13 mouse cellular contexts compared by ENCODE assay signal in genomic region chr12:108309116-108309794, GRCm38 (mm10). TPM values are rescaled to one million over a fixed set of nuclear protein-coding genes. Genes with fewer than 3 reads are reported as not detected.
DNase-seq lines count a peak whose midpoint lies in the region; ATAC-seq and TF ChIP-seq lines count a peak whose summit lies in the region.
"Had no signal": no experiment of that assay in that cellular context is flagged by ENCODE, and none has a peak within 500 bp of the region (broad histone marks: within the 10 kb centered on the region; RNA-seq: fewer than 3 reads in every experiment).

No protein-coding gene starts in this region.

- TF ChIP-seq POLR2A in embryonic fibroblast, embryonic 13.5 days (IDR thresholded peaks at IDR 0.05; ENCODE audit: low read depth, low read length): no peak

- ATAC-seq in forebrain, embryonic 11.5 days (replicated peaks; ENCODE audit: low FRiP score): no peak
- ATAC-seq in lung, postnatal 0 days: peak; percentile 80
- no peak for ATAC-seq in intestine, embryonic 15.5 days

- peak; percentile 50; the same call in 1 of the 2 replicates for TF ChIP-seq EP300 in lung, postnatal 0 days (IDR thresholded peaks at IDR 0.05)

- no peak for DNase-seq in forebrain, embryonic 10.5 days (ENCODE audit: extremely low spot score, low spot score)
- no peak for DNase-seq in forebrain, embryonic 11.5 days (ENCODE audit: low spot score)
- DNase-seq in 3T3-L1 (ENCODE audit: low read depth, low spot score): peak; percentile 95
- peak; percentile 91 for DNase-seq in lung, postnatal 0 days (ENCODE audit: low spot score)
- no peak for DNase-seq in embryo, embryonic 11 days
- DNase-seq in kidney, postnatal 4 days: no peak
- DNase-seq: cerebellum, adult 11-12 months had no signal

- 71% methylated on average over 8 of the region's 8 CpGs for WGBS in forebrain, embryonic 10.5 days
- WGBS in forebrain, embryonic 11.5 days: 77% methylated on average over 7 of the region's 8 CpGs
- WGBS in lung, postnatal 0 days: 39% methylated on average over 7 of the region's 8 CpGs
- 55% methylated on average over 6 of the region's 8 CpGs for WGBS in intestine, embryonic 15.5 days

- H3K27me3 ChIP-seq in forebrain, embryonic 10.5 days (ENCODE audit: poor library complexity, severe bottlenecking): peaks cover 47% of the 10 kb centered on the region
- peaks cover 3% of the 10 kb centered on the region; the same call in 1 of the 2 replicates for H3K27me3 ChIP-seq in forebrain, embryonic 11.5 days (ENCODE audit: control insufficient read depth, insufficient read depth, low read length)
- peaks cover 5% of the 10 kb centered on the region; the same call in 1 of the 2 replicates for H3K27me3 ChIP-seq in lung, postnatal 0 days (replicated peaks; ENCODE audit: insufficient read depth, low read length)
- peaks cover 11% of the 10 kb centered on the region; the same call in 1 of the 2 replicates for H3K27me3 ChIP-seq in intestine, embryonic 15.5 days (replicated peaks)
- H3K27me3 ChIP-seq: stomach, embryonic 15.5 days had no signal

- no peak overlapping the region for H3K4me3 ChIP-seq in forebrain, embryonic 10.5 days
- H3K4me3 ChIP-seq in forebrain, embryonic 11.5 days (ENCODE audit: low read depth, low read length): no peak overlapping the region
- no peak overlapping the region for H3K4me3 ChIP-seq in embryonic fibroblast, embryonic 13.5 days (ENCODE audit: insufficient read depth, low read length)
- H3K4me3 ChIP-seq in lung, postnatal 0 days (ENCODE audit: low read depth, low read length): no peak overlapping the region
- no peak overlapping the region for H3K4me3 ChIP-seq in intestine, embryonic 15.5 days (replicated peaks)
- H3K4me3 ChIP-seq: embryonic facial prominence, embryonic 15.5 days; stomach, embryonic 15.5 days had no signal

- no peaks in the 10 kb centered on the region for H3K9me3 ChIP-seq in forebrain, embryonic 10.5 days
- no peaks in the 10 kb centered on the region for H3K9me3 ChIP-seq in forebrain, embryonic 11.5 days (ENCODE audit: control insufficient read depth, low read length)
- H3K9me3 ChIP-seq in lung, postnatal 0 days (ENCODE audit: low read length): no peaks in the 10 kb centered on the region
- H3K9me3 ChIP-seq in intestine, embryonic 15.5 days: no peaks in the 10 kb centered on the region
- H3K9me3 ChIP-seq: embryonic facial prominence, embryonic 15.5 days; stomach, embryonic 15.5 days had no signal

- H3K4me1 ChIP-seq in forebrain, embryonic 10.5 days: peaks cover 78% of the 10 kb centered on the region
- H3K4me1 ChIP-seq in forebrain, embryonic 11.5 days (replicated peaks; ENCODE audit: control insufficient read depth, insufficient read depth, low read length): peaks cover 6% of the 10 kb centered on the region
- peaks cover 13% of the 10 kb centered on the region for H3K4me1 ChIP-seq in embryonic fibroblast, embryonic 13.5 days (ENCODE audit: control insufficient read depth, insufficient read depth, low read length)
- H3K4me1 ChIP-seq in lung, postnatal 0 days (ENCODE audit: insufficient read depth, low read depth, low read length): peaks cover 4% of the 10 kb centered on the region; the same call in 1 of the 2 replicates
- peaks cover 6% of the 10 kb centered on the region for H3K4me1 ChIP-seq in intestine, embryonic 15.5 days (replicated peaks)

- no peak overlapping the region for H3K4me2 ChIP-seq in forebrain, embryonic 11.5 days (ENCODE audit: low read depth, low read length, severe bottlenecking)
- no peak overlapping the region for H3K4me2 ChIP-seq in lung, postnatal 0 days (replicated peaks; ENCODE audit: low read depth, low read length)
- H3K4me2 ChIP-seq in intestine, embryonic 15.5 days (replicated peaks): no peak overlapping the region
- H3K4me2 ChIP-seq: embryonic facial prominence, embryonic 15.5 days; midbrain, embryonic 11.5 days; stomach, embryonic 15.5 days had no signal

- H3K36me3 ChIP-seq in forebrain, embryonic 10.5 days (replicated peaks): peaks cover 15% of the 10 kb centered on the region
- H3K36me3 ChIP-seq in forebrain, embryonic 11.5 days (ENCODE audit: control insufficient read depth, insufficient read depth, low read length): no peaks in the 10 kb centered on the region
- H3K36me3 ChIP-seq in lung, postnatal 0 days (ENCODE audit: insufficient read depth, low read length): no peaks in the 10 kb centered on the region
- no peaks in the 10 kb centered on the region for H3K36me3 ChIP-seq in intestine, embryonic 15.5 days
- H3K36me3 ChIP-seq: embryonic facial prominence, embryonic 15.5 days; stomach, embryonic 15.5 days had no signal

- no peak overlapping the region for H3K9ac ChIP-seq in forebrain, embryonic 11.5 days (ENCODE audit: low read length)
- no peak overlapping the region for H3K9ac ChIP-seq in lung, postnatal 0 days (replicated peaks; ENCODE audit: low read depth)
- no peak overlapping the region for H3K9ac ChIP-seq in intestine, embryonic 15.5 days
- H3K9ac ChIP-seq: embryonic facial prominence, embryonic 15.5 days; stomach, embryonic 15.5 days had no signal

- peak overlapping the region; percentile 40; the same call in 1 of the 2 replicates for H3K27ac ChIP-seq in forebrain, embryonic 10.5 days
- no peak overlapping the region for H3K27ac ChIP-seq in forebrain, embryonic 11.5 days (ENCODE audit: low read depth, low read length)
- peak overlapping the region; percentile 54 for H3K27ac ChIP-seq in embryonic fibroblast, embryonic 13.5 days (ENCODE audit: insufficient read depth, low read length)
- peak overlapping the region; percentile 69 for H3K27ac ChIP-seq in lung, postnatal 0 days (ENCODE audit: low read length)
- no peak overlapping the region for H3K27ac ChIP-seq in intestine, embryonic 15.5 days
- H3K27ac ChIP-seq: embryonic facial prominence, embryonic 15.5 days; kidney, postnatal 0 days; stomach, embryonic 15.5 days had no signal

- TF ChIP-seq CTCF in embryonic fibroblast, embryonic 13.5 days (IDR thresholded peaks at IDR 0.05; ENCODE audit: borderline replicate concordance, insufficient read depth, low read length): no peak
- no peak for TF ChIP-seq CTCF in lung, postnatal 0 days (IDR thresholded peaks at IDR 0.05)

RNA-seq across cellular contexts. Expression of gene Hhipl1, which starts 3.2 kb away (rescaled TPM):
- polyA plus RNA-seq in forebrain, embryonic 10.5 days (2016; fragmentation: Nextera tagmentation; extraction: Ambion mirVana): 2.8 and 3.4 TPM in 2 replicates
- polyA plus RNA-seq in forebrain, embryonic 11.5 days (2014; fragmentation: Nextera tagmentation; extraction: Ambion mirVana): 2.5 and 3.0 TPM in 2 replicates
- polyA plus RNA-seq in embryonic fibroblast, embryonic 13.5 days (2011; ENCODE audit: insufficient read length, low read depth, missing spikeins): 4.8 and 5.0 TPM in 2 replicates
- 0.35 and 0.57 TPM in 2 replicates for polyA plus RNA-seq in lung, postnatal 0 days (2015; fragmentation: Nextera tagmentation; extraction: Ambion mirVana)
- 0.55 and 0.69 TPM in 2 replicates for polyA plus RNA-seq in intestine, embryonic 15.5 days (2015; fragmentation: Nextera tagmentation; extraction: Ambion mirVana)

RNA-seq across cellular contexts. Expression of gene Cyp46a1, which starts 24.9 kb away (rescaled TPM):
- polyA plus RNA-seq in forebrain, embryonic 10.5 days (2016; fragmentation: Nextera tagmentation; extraction: Ambion mirVana): 19.4 and 20.1 TPM in 2 replicates
- 16.3 and 18.4 TPM in 2 replicates for polyA plus RNA-seq in forebrain, embryonic 11.5 days (2014; fragmentation: Nextera tagmentation; extraction: Ambion mirVana)
- 1.8 and 3.4 TPM in 2 replicates for polyA plus RNA-seq in embryonic fibroblast, embryonic 13.5 days (2011; ENCODE audit: insufficient read length, low read depth, missing spikeins)
- 1.0 and 1.3 TPM in 2 replicates for polyA plus RNA-seq in lung, postnatal 0 days (2015; fragmentation: Nextera tagmentation; extraction: Ambion mirVana)
- polyA plus RNA-seq in intestine, embryonic 15.5 days (2015; fragmentation: Nextera tagmentation; extraction: Ambion mirVana): 5.3 and 5.4 TPM in 2 replicates

RNA-seq across cellular contexts. Expression of gene Ccdc85c, which starts 34.0 kb away (rescaled TPM):
- 13.5 and 14.6 TPM in 2 replicates for polyA plus RNA-seq in forebrain, embryonic 10.5 days (2016; fragmentation: Nextera tagmentation; extraction: Ambion mirVana)
- 18.0 and 18.8 TPM in 2 replicates for polyA plus RNA-seq in forebrain, embryonic 11.5 days (2014; fragmentation: Nextera tagmentation; extraction: Ambion mirVana)
- polyA plus RNA-seq in embryonic fibroblast, embryonic 13.5 days (2011; ENCODE audit: insufficient read length, low read depth, missing spikeins): 1.6 and 2.7 TPM in 2 replicates
- 4.1 and 4.5 TPM in 2 replicates for polyA plus RNA-seq in lung, postnatal 0 days (2015; fragmentation: Nextera tagmentation; extraction: Ambion mirVana)
- polyA plus RNA-seq in intestine, embryonic 15.5 days (2015; fragmentation: Nextera tagmentation; extraction: Ambion mirVana): 8.7 and 9.3 TPM in 2 replicates

Comparison
In these comparisons a context has a peak if more than half of its experiments do, and no peak if none do; other contexts are left out.
1. H3K27ac ChIP-seq: peak in forebrain, embryonic 10.5 days (single experiment), embryonic fibroblast, embryonic 13.5 days (single experiment) and lung, postnatal 0 days (single experiment); none in forebrain, embryonic 11.5 days (single experiment) and intestine, embryonic 15.5 days (single experiment).
2. DNase-seq: peak in 3T3-L1 (single experiment) and lung, postnatal 0 days (single experiment); none in forebrain, embryonic 10.5 days (single experiment), forebrain, embryonic 11.5 days (single experiment), embryo, embryonic 11 days (single experiment) and kidney, postnatal 4 days (0 of 2).